Mouse (Mus musculus): Measurements from ENCODE around the gene Hdac7.

Gene Hdac7

DNA sequence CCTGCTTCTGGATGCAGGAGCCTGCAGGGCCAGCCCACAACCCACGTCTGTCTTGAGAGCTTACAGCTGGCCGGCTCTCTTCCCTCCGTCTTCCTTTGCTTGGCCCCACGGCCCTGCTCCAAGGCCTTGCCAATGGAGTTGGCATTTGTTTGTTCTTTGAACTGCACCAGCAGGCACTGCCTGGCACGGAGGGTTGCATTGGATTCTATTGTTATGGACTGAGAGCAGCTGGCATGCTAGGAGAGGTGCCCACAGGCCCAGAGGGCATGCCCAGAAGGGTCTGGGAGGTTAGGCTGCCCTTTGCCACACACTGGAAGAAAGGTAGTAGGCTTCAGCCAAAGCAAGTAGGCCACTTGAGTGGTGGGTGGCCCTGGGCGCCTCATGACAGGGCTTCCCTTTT lies 55.5 kb downstream of the Hdac7 start:
- DNase-seq (ENCODE audit: low spot score in 2 of 2) = no peak

DNA sequence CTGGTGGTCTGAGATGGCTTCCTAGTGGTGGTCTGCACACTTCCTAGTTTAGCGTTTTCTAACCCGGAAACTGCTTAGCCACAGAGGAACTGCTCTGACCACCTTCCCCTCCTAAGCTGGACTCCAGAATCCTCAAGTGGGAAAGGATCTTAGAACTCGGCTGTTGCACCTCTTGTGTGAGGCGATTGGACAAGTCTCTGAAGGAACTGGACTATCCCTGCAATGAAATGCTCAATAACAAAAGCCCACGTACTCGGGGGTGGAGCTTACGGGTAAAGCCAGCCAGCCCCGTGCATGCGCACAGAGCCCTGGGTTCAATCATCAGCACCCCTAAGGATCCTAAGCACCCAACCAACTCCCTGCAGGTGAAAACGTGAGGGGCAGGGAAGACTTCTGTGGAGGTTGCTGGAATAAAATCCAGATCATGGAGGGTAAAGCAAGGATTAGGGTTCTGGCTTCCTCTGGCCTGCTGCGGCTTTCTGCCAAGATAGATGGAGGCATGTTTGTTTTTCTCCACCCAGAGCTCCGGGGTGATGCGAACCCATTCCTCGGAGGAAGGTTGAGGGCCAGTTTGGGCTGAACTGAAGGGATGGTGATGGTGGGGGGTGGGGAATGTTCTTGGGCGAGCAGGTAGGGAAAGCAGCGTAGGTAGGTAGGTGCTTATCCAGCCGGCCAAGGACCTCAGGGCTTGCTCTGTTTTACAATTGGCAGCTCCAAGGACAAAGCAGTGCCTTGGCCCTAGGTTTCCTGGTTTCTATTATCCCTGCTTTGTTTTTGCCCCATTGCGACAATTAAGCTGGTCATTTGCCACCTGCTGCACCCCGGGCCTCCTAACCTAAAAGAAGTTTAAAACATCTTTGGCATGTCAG lies 56.3 kb downstream of the Hdac7 start:
- DNase-seq (ENCODE audit: low spot score in 2 of 2) = no peak

DNA sequence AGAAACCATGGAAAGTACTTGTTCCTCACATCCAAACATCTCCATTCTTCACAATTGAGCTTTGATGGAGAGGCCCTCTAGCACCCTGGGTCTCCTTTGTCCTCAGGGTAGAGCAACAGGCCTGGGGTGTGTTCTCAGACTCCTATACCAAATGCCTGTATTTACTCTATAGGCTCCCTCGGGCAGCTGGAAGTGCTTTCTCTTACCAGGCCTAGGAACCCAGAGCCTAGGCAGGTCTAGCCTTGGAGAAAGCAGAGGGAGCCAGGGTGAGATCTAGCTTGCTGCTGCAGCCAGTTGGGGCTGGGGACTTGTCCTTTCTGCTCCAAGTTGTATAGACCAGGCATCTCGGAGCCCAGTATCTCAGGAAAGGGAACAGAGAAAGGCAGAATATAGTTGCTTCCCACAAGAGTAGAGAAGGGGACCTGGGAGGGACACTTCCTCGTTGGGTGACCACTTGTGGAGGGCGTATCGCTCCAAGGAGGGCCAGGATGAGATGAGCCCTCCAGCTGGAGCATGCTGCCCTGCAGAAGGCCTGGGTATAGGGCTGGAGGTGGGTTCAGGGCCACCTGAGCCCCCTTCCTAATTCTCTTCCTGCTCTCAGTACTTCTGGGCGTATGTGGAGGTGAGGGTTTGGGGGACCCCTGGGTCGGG lies 57.0 kb downstream of the Hdac7 start:
- no peak for DNase-seq (ENCODE audit: low spot score in 2 of 2)

DNA sequence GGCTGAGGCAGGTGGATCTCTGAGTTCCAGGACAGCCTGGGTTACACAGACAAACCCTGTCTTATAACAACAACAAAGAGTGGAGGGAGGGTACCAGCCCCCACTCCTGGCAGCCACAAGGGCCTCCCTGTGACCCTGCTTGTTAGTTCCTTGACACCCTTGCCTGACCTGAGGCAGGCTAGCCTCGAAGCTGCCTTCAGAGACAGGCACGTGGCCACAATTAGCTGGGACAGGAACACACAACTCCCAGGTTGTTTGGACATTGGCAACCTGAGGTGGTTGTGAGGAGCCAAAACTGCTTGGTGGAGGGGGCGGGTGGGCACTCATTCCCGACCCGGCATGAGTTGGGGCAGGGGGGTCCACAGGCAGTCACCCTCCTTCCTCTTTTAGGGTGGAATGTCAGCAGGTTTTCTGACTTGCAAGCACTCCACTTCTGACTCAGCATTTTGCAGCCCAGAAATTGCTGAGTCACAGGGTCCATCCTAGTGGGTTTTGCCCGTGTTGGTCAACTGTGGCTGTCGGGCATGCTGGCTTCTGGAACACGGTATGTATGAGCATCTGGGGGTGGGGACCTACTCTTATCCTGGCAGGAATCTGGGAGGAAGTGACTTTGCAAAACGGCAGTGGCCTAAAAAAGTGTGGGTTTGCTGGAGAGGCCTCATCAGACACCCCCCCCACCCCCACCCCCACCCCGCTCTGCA lies 57.7 kb downstream of the Hdac7 start:
- no peak for DNase-seq (ENCODE audit: low spot score in 2 of 2)

DNA sequence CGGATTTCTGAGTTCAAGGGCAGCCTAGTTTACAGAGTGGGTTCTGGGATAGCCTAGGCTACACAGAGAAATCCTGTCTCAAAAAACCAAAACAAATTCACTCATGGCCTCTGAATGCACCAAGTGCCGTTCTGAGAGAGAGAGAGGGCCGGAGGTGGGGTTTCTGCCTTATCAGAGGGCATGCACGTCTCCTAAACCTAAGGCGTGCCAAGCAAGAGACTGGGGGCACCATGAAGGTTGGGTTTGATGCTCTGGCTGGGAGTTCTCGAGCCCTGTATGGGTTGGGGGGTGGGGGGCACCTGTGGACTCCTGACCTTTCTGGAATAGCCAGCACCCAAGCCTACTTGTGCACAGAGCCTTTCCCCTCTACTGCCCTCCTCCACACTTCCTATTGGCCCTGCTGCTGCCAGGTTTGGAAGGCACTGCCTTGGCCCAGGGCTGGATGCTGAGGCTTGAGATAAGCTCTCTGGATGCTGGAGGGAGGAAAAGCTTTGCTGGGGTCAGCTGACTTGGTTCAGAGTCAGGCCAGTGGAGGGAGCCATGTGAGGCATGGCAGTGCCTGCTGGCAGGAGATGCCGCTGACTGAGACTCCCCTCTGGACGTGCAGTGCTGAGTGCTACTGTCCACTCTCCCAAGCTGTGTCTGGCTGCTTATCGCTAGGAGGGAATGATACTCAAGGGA lies 58.4 kb downstream of the Hdac7 start:
- no peak for DNase-seq (ENCODE audit: low spot score in 2 of 2)

DNA sequence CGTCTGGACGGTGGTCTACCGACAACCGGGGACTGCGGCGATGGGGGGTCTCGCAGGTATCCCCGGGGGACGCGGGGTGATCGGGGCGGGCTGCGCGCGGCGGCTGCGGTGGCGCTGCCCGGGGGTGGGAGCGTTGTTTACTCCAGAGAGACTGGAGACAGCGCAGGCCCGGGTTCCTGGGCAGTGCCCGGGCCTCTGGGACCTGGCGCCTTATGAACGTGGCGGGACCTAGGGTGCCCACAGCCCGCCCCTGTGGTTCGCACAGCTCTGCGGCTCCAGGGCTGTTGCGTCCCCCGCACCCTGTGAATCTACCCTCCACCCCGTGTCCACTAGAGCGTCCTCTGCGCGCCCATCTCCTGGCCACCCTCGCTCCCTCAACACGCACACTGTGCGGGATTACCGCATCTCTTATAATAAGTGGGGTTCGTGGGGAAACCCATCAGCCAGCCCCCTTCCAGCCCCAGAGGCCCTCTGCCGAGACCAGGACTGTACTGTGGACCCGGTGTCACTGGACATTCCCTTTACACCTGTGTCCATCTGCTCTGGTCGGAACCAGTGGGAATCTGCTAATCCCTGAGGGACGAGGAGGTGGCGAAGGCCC lies 59.6 kb downstream of the Hdac7 start:
- no peak for DNase-seq (ENCODE audit: low spot score in 2 of 2)

DNA sequence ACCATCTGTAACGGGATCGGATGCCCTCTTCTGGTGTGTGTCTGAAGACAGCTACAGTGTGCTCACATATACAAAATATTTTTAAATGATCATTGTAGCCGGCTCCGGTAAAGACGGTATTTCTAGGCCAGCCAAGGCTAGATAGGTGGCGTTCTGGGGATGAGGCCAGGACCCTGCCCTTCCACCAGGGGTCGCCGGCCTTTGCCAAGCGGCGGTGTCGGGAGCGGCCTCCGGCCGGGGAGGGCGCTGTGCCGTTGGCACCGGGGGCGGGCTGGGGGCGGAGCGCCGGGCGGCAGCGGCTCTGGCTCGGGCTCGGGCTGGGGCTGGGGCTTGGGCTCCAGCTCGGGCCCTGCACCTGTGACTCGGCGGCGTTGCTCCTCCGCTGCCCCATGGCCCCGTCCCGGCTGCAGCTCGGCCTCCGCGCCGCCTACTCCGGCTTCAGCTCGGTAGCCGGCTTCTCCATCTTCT lies 60.2 kb downstream of the Hdac7 start:
- DNase-seq (ENCODE audit: low spot score in 2 of 2) = peak; percentile 85 to 91

DNA sequence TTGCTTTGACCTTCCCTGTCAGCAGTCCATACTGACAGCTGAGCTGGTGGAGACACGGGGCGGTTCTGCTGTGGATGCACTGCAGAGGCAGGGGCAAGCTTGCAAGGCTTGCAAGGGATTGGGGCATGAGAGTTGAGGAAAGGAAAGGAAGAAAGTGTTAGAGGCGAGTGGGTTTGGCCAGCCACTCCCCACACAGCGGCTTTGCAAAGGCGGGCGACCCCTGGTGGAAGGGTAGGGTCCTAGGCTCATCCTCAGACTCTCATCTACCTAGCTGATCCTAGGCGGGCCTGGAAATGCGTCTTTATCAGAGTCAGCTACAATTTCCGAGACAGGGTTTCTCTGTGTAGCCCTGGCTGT lies 61.6 kb downstream of the Hdac7 start:
- DNase-seq (ENCODE audit: low spot score in 2 of 2) = peak; percentile 76 to 84

DNA sequence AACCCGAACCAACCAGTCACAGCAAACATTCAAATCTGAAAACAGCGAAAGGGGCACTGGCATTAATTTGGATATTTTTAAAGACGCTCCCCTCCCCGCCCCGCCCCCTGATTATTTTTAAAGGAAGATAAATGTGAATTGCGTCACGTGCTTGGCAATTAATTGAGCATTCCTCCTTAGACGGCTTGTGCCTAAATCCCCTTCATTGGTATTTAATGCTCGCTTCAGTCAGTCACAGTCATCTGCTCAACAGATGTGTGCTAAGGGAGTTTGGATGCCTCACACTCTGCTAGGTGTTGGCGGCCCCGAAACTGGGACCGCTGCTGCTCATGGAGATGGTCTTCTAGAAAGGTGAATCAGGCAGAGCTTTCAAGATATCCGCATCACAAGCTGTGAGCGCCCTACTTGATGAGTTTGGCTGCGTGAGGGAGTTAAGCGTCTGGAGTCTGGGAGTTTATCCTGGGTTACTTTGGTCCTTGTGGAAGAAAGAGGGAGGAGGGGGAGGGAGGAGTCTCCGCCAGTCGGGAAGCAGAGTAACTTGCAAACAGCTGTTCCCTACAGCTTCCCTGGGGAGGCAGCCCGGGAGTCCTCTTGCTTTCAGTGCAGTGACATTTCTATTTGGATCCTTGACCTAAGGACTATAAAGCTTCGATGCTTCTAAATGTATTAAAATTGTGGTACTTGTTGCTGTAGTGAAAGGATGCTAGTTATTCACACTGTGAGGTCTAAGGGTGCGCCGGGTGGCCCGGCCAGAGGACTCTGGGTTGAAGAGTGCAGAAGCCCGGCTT lies 62.1 kb downstream of the Hdac7 start:
- DNase-seq (ENCODE audit: low spot score in 2 of 2) = no peak

DNA sequence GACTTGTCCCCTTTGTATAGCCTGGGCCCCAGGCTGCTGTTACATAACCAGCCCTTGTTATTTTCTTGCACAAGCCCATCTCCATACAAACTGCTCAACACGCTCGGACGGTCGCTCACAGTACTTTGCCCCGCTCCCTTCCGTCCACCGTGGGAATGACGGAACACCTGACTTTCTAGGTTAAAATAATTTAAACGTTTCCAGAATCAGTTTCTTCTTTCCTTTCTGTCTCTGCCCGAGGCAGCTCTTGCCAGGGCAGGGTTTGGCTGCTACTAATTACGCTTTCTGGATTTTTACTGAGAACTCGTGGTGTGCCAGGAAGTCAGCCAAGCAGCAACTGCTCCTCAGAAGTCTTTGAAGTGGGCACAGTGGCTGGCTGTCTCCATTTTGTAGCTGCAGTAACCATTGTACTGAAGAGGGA lies 63.7 kb downstream of the Hdac7 start:
- DNase-seq (ENCODE audit: low spot score in 2 of 2) = no peak

DNA sequence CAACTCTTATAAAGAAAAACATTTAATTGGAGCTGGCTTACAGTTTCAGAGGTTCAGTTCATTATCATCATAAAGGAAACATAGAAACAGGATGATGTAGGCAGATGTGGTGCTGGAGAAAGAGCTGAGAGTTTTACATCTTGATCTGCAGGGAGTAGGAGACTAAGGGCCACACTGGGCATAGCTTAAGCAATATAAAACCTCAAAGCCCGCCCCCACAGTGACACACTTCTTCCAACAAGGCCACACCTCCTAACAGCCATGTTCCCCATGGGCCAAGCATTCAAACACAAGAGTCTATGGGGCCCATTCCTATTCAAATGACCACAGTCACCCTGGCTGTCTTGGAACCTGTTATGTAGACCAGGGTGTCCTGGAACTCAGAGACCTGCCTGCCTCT lies 64.7 kb downstream of the Hdac7 start:
- DNase-seq (ENCODE audit: low spot score in 2 of 2) = no peak

DNA sequence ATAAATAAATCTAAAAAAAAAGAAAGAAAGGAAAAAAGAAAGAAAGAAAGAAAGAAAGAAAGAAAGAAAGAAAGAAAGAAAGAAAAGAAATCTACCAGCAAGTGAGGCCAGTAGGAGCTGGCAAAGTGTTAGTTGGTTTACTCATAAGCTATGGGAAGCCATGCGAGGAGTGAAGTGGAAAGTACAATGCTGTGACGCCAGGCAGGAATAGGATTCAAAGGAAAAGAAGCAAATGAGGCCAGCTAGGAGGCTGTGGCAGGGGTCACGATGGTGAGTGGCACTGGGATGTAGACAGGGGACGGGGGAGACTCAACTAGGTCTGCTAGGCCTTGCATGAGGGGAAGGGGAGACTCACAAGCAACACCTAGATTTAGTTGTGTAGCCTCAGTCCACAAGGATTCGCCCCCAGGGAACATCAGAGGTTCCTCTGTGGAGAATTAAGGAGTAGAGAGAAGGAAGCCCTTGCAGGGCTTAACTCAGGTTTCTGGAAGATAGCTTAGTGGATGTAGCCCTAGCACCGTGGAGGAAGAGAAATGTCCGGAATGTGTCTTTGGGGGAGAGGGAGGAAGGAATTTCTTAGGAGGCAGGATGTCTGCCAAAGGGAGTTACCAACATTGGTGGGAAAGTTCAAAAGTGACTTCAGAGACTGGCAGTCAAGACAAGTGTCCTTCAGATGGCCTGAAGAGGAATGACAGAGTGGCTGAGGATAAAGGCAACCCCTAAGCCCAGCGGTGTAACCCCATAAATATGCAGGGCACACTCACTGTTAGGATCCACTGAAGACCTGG lies 65.8 kb downstream of the Hdac7 start, which contains the start of gene Slc48a1:
Slc48a1 (plus strand) TSS at position 210 of the 788 bp plus-strand sequence.
- no peak for DNase-seq (ENCODE audit: low spot score in 2 of 2)

DNA sequence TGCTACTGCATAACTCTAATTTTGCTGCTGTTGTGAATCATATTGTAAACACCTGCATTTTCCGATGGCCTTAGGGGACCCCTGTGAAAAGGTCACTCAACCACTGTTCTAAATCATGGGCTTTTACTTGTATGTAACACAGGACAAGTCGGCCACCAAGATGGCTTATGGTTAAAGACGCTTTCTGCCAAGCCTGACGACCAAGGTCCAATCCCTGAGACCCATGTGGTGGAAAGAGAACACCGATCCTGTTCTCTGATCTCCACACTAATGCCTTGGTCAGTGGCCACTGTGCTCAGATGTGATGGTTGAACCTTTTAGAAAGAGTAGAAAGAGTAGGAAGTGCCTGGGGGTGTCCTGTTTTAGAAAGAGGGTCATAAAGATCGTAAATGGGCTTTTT lies 67.4 kb downstream of the Hdac7 start:
- DNase-seq (ENCODE audit: low spot score in 2 of 2) = no peak

DNA sequence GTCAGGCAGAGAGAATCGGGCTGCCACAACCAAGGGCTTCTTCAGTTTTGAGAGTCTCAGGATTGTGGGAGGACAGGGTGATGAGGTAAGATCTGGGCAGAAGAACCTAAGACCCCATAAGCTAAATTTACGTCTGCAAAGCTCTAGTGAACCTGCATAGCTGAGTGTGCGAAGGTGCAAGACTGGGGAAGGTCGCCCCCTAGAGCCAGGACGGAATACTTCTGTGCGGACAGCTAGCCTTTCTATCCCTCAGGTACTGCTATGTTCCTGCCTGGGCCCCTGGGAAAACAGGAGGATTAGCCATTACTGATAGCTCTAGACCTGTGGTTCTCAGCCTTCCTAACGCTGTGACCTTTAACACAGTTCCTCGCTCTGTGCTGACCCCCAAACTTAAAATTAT lies 67.8 kb downstream of the Hdac7 start:
- peak; percentile 54 to 83 for DNase-seq (ENCODE audit: low spot score in 2 of 2)

DNA sequence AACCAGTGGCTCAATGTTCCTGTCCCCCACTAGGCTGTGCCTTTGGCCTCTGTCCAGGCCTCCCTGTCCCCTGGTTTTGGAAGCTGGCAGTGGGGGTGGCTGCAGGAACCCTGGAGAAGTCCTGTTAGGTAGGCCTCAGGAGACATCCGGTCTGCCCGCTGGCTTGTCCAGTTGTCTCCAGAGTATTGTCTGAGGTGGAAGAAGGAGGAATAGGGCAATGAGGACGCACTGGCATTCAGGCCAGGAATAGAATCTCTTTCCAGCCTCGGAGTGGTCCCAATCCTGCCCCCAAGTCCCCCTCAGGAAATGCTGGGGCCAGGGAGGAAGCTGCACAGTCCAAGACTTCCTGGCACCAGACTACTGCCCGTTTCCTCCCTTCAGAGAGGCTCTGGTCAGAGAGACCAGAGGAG lies 70.3 kb downstream of the Hdac7 start:
- no peak for DNase-seq (ENCODE audit: low spot score in 2 of 2)

DNA sequence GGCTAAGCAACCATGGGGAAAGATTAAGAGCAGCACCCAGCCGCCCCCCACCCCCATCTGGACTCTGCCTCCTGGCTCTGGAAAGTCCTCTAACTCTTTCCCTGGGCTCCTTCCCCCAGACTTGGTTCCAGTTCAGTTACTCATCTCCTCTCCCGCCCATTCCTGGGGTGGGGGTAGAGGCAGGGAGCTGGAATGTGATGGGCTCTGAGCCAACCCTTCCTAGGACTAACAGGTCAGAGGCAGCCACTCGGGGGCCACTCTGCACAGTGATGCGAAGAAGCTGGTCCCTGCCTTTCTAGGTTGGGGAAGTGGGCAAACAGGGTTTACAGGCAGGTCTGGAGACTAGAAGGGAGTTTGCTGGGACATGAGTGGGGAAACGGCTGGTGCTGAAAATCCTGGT lies 71.2 kb downstream of the Hdac7 start:
- peak; percentile 75 to 78 for DNase-seq (ENCODE audit: low spot score in 2 of 2)

DNA sequence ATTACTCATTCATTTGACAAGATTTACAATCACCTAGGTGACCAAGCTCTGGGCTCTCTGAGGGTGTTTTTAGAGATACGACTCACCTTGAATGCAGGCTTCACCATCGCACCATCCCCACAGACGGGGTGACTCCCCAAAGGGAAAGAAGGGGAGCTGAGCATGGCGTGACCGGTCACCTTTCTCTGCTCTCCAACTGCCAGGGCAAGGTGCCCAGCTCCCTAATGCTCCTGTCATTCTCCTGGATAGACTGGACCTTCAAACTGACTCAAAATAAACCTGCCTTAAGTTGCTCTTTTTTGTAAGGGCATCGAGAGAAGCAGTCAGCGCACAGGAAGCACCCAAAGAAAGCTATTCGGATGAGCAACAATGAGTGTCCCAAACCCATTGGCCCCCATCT lies 74.0 kb downstream of the Hdac7 start:
- no peak for DNase-seq (ENCODE audit: low spot score in 2 of 2)

DNA sequence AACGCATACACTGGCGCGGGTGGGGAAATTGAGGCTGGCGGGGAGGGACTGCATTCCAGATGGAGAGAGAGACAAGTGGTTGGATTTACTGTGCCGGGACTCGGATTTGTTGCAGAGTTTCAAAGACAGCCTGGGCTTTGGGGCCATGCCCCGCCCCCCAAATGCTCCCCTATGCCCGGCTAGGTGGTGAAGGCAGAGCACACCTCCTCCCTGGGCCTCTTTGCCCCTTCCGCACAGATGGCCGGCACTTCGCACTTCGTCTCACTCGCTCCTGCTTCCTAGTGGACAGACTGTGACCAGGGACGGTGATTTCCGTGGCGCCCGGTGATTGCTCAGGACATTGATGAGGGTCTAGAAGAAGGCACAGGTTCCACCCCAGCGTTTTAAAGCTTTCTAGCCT lies 76.1 kb downstream of the Hdac7 start:
- no peak for DNase-seq (ENCODE audit: low spot score in 2 of 2)

DNA sequence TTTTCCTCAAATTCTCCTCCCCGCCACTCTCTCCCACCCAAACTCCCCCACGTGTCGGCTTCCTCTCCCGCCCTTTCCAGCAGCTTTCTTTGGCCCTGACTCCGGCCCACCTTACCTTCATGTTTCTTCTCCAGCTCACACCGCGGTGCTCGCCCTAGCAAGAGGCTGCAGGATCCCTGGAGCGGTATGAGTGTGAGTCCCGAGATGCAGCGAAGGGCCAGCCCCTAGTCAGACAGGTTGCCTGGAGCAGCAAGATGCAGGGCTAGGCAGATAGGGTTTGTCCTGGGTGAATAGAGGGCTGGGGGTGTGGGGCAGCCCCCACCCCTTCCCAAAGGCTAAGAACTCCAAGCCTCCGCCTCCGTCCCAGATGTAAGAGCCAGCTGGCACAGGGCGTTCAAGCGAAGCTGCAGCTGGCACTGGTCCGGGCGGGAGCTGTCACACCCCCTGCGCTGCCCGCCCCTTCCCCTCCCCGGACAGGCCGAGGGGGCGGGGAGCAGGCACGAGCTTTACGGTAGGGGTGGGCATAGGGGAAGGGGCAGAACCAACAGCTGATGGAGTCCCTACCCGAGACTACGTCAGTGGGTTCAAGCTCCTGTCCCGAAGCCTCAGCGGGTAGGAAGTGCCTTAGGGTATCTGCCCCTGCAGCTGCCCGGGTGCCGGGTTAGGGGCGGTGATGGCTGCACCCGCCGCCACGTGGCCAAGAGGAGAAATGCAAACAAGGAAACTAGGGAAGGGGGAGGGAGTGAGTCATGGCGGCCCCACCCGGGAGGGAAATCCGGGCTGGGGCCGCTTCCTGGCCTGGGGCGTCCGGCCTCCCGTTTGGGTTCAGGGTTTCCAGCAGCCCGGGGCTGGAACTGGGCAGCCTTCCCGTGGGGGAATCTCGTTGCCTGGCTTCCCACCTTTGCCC lies 76.8 kb downstream of the Hdac7 start, which contains the start of gene Rapgef3:
Rapgef3 (minus strand) TSS at position 693 of the 907 bp plus-strand sequence.
- DNase-seq (ENCODE audit: low spot score in 2 of 2) = peak; percentile 83 to 84

All from urinary bladder, postnatal 4 days (tissue).